Mouse (Mus musculus) thymus, adult 2 months (tissue): Measurements from ENCODE around the gene Scamp1. TPM values are rescaled to one million over a fixed set of nuclear protein-coding genes. Genes with fewer than 3 reads are reported as not detected.

Experiments used
- DNase-seq: peaks from one replicate; pipeline ENCODE4 v3.0.0; 2021
- H3K27ac ChIP-seq: fragments of 200-500 bp; 2 replicates; pipeline ENCODE4 v1.5.1; 2012; ENCODE audit warnings: low read length, control low read depth; ENCODE audit not compliant: control insufficient read depth, insufficient read depth
- H3K27me3 ChIP-seq: fragments of 200-500 bp; 2 replicates; pipeline ENCODE4 v1.6.1; 2012; ENCODE audit warnings: mild to moderate bottlenecking, low read length, moderate library complexity, mixed read lengths; ENCODE audit not compliant: control insufficient read depth, insufficient read depth
- H3K36me3 ChIP-seq: fragments of 200-500 bp; 2 replicates; pipeline ENCODE4 v1.6.1; 2012; ENCODE audit warnings: mild to moderate bottlenecking, low read length, moderate library complexity; ENCODE audit not compliant: control insufficient read depth, insufficient read depth
- H3K4me1 ChIP-seq: fragments of 200-500 bp; replicated peaks from 2 replicates; pipeline ENCODE4 v1.6.1; 2012; ENCODE audit warnings: low read length; ENCODE audit not compliant: control insufficient read depth, insufficient read depth
- H3K4me3 ChIP-seq: fragments of 200-500 bp; 2 replicates; pipeline ENCODE4 v1.5.1; 2012; ENCODE audit warnings: mild to moderate bottlenecking, low read length, control low read depth, moderate library complexity; ENCODE audit not compliant: control insufficient read depth, insufficient read depth
- CTCF ChIP-seq: fragments of 200-500 bp; IDR thresholded peaks from 2 replicates; pipeline ENCODE4 v1.5.1; 2012; ENCODE audit warnings: mild to moderate bottlenecking, control low read depth, low read length, moderate library complexity, borderline replicate concordance; ENCODE audit not compliant: control insufficient read depth, poor library complexity, insufficient read depth; ENCODE audit errors: extremely low read depth
- POLR2A ChIP-seq: fragments of 200-500 bp; IDR thresholded peaks from 2 replicates; pipeline ENCODE4 v1.6.1; 2012; ENCODE audit warnings: mild to moderate bottlenecking, low read length, control low read depth, moderate library complexity; ENCODE audit not compliant: control insufficient read depth, poor library complexity, insufficient read depth; ENCODE audit errors: extremely low read depth
- WGBS: fragments of 180-500 bp; shearing (Covaris S2); methylation state at CpG from one replicate; pipeline ENCODE4 v1.1.7; 2018; 5-methylcytosine and 5-hydroxymethylcytosine counted together
- polyA plus RNA-seq: library from polyadenylated mRNA; depleted of rRNA; stranded (reverse); fragments of >200 nt; gene quantifications from 2 replicates; pipeline ENCODE4 v1.2.3, GENCODE M21; 2012

The Scamp1 gene
- polyA plus RNA-seq, 1 experiment = 4.9 TPM

DNA sequence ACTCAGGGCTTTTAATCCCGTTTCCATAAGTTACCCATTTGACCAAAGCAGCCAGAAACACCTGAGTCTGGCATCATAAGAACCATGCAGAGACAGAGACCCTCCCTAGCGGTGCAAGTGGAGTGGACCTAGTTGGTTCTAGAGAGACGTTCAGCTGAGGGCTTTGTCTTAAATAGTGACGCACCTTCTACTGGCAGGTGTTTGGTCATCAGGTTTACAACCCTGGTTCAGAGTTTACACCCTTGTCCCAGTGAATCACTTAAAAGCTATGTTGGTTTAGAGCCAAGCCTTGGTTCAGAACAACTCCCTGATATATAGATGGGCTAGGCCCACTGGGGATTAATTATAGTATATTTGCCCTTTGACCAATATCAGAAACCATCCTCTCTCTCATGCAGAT lies 92.4 kb downstream of the Scamp1 start:
- no peak for DNase-seq
- no peaks in the 10 kb centered on the region for H3K36me3 ChIP-seq
- H3K4me1 ChIP-seq = 0 out of 2 replicates have a peak, but pooled peaks cover 2% of the 10 kb centered on the region
- WGBS = 96% methylated on average over 4 of the region's 4 CpGs
- no peak overlapping the region for H3K27ac ChIP-seq
- no peak overlapping the region for H3K4me3 ChIP-seq
- TF ChIP-seq CTCF = no peak
- TF ChIP-seq POLR2A = no peak
- H3K27me3 ChIP-seq = no peaks in the 10 kb centered on the region

DNA sequence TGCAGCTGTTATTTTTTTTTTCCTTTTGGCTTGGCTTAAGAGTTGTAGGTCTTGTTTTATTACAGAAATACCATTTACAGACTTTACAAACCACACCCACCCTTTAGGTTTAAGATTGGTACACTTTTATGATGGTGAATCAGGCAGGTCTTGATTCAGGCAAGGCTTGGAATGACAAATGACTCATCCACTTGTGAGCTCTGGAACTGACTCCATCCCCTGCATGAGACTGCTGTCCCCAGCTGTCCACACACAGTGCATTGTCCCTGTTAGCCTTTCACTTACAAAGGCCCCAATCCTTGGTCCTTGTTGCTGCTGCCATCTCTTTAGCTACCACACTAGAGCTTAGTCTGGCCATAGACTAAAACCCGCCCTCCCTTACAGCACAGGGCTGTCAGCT lies 95.3 kb downstream of the Scamp1 start:
- no peaks in the 10 kb centered on the region for H3K27me3 ChIP-seq
- H3K36me3 ChIP-seq = no peaks in the 10 kb centered on the region
- no peak for DNase-seq
- H3K4me1 ChIP-seq = peaks cover 7% of the 10 kb centered on the region; the same call in 1 of the 2 replicates
- no peak overlapping the region for H3K4me3 ChIP-seq
- no peak for TF ChIP-seq CTCF
- no peak for TF ChIP-seq POLR2A
- WGBS = 100% methylated on average over 1 of the region's 1 CpGs
- no peak overlapping the region for H3K27ac ChIP-seq

DNA sequence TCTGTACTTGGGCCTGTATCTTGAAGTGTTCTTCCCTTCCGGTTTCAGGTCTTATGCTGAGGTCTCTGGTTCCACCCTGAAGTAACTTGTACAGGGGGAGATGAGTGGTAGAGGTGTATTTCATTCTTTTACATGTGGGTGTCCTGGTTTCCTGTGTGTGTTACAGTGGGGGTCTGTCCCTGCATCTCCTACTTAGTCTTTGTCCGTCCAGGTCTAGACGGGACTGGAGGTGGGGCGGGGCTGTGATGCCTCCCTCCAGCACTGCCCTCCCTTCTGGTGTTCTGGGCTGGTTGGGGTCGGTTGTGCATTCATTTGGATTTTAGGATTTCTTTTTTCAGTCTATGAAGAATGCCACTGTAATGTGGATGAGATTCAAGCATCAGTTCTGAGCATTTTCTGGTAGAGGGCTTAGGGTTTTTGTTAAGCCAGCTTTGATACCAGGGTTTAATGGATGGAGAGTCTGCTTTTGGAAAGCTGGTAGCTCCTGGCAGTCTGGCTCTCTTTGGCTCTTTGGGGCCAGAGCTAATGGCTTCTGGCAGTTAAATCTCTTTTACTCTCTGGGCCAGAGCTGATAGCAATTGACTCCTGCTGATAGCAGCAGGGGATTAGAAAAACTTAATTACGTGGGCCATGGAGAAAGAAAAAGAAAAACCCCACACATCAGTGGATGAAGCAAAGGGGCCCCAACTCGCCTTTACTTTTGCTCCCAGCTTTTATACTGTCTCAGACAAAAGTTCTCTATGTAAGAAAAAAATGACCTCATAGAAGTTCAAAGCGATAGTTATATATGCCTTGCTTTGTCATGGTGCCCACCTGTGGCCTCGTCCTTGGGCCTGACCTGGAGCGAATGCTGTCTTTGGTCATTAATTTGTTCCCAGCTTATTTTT lies 97.2 kb downstream of the Scamp1 start:
- Histone ChIP-seq H3K27ac (no peak overlapping the region), H3K4me1 (peaks cover 7% of the 10 kb centered on the region; the same call in 1 of the 2 replicates), H3K36me3 (no peaks in the 10 kb centered on the region), H3K27me3 (no peaks in the 10 kb centered on the region), H3K4me3 (no peak overlapping the region)
- TF ChIP-seq CTCF = no peak
- no peak for TF ChIP-seq POLR2A
- WGBS = 72% methylated on average over 10 of the region's 10 CpGs
- no peak for DNase-seq

DNA sequence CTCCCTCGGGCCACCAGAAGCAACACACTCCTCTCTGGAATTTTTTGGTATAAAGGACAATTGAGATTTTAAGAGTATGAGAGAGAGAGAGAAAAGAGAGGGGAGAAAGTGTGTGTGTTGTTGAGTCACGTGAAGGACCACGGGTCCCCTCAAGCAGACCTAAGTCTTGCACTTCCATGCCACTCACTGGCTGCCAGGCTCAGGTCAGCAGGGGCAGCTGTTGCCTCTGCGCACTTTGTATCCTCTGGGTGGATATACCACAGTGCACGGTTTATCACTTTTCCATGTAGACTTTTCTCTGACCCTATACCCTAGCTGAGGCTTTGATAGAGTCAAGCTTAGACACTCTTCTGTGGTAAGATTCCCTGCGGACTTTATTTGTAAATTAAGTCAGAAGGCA lies 100.0 kb downstream of the Scamp1 start:
- WGBS = 86% methylated on average over 6 of the region's 6 CpGs
- H3K27ac ChIP-seq = no peak overlapping the region

DNA sequence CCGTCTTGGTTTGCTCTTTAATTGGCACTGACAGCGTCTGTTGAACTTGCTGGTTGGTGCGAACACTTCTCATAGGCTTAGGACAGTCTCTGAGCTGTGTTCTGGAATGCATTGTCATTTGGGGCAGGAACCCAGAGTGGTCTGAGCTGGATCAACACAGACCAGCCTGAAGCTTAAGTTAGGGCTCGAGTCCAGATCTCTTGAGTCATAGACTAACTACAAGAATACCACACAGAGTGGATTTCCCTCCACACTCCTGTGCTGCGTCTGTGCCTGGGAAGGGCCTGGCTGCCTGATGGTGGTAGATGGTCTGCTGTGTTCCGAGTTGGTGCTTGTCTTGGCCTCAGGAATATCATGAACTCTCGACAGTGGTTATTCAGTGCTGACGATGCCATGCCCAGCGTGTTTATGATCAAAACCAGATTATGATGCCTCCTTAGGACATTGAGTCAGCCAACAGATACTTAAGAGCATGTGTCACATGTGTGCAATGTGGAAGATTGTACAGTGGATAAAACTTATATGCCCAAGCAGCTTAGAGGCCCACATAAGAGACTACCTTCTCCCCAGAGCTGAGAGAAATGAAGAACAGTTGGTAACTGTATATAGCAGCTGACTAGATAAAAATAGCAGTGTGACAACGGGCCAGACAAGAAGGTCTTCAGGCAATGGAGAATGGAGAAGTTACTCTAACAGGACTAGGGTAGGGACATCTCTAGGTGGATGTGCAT lies 100.8 kb downstream of the Scamp1 start:
- H3K27ac ChIP-seq = no peak overlapping the region
- DNase-seq = no peak
- H3K4me1 ChIP-seq = peaks cover 7% of the 10 kb centered on the region; the same call in 1 of the 2 replicates
- no peak for TF ChIP-seq CTCF
- no peak for TF ChIP-seq POLR2A
- 81% methylated on average over 10 of the region's 10 CpGs for WGBS
- no peaks in the 10 kb centered on the region for H3K27me3 ChIP-seq
- no peak overlapping the region for H3K4me3 ChIP-seq
- no peaks in the 10 kb centered on the region for H3K36me3 ChIP-seq

More for the DNA sequence above, 100.0 kb downstream of the Scamp1 start:
- no peaks in the 10 kb centered on the region for H3K27me3 ChIP-seq
- no peak overlapping the region for H3K4me3 ChIP-seq
- no peaks in the 10 kb centered on the region for H3K36me3 ChIP-seq
- peaks cover 7% of the 10 kb centered on the region; the same call in 1 of the 2 replicates for H3K4me1 ChIP-seq
- DNase-seq = no peak
- TF ChIP-seq CTCF = no peak
- TF ChIP-seq POLR2A = no peak

DNA sequence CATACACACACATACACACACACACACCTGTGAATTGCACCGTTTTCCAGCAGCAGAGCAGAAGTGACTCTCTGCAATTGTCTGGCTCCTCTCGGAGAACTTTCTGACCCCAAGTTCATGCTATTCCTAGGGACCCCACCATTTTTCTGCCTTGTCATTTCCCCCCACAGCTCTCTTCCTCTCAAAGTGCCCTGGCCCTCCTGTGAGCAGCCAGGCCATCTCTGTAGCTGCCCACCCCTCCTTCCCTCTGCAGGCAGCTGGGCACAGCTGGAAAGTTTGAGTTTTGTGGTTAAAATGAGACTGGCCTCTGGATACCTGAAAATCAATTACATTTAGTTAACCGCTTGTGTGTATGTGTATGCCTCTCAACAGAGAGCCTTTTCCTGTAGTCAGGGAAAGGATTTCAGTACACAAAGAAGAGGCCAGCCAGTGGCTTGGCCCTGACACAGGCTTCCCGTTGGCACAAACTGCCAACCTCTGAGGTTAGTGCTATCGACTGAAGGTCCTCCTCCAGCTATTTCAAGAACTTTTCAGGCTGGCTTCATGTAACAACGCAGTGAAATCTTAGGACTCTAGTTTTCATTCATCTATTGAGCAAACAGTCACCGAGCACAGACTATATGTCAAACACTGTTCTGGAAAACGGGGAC lies 102.2 kb downstream of the Scamp1 start:
- H3K36me3 ChIP-seq = no peaks in the 10 kb centered on the region
- DNase-seq = no peak
- no peak overlapping the region for H3K4me3 ChIP-seq
- no peak overlapping the region for H3K27ac ChIP-seq
- no peak for TF ChIP-seq POLR2A
- no peak for TF ChIP-seq CTCF
- no peaks in the 10 kb centered on the region for H3K27me3 ChIP-seq
- WGBS = 36% methylated on average over 8 of the region's 8 CpGs
- peaks cover 14% of the 10 kb centered on the region for H3K4me1 ChIP-seq
